Mouse (Mus musculus) cortical plate, adult 2 months (tissue): ENCODE results near the gene Kcnj5.

ENCODE experiments used
- CTCF ChIP-seq: fragments of 200-500 bp; IDR thresholded peaks from 2 replicates; pipeline ENCODE4 v1.5.1; 2011; ENCODE audit warnings: mild to moderate bottlenecking, control low read depth, low read length; ENCODE audit not compliant: insufficient read depth; ENCODE audit errors: extremely low read depth
- POLR2A ChIP-seq: fragments of 200-500 bp; IDR thresholded peaks from 2 replicates; pipeline ENCODE4 v1.6.1; 2011; ENCODE audit warnings: mild to moderate bottlenecking, low read length, control low read depth; ENCODE audit not compliant: insufficient read depth; ENCODE audit errors: extremely low read depth

- no peak for TF ChIP-seq CTCF
- no peak for TF ChIP-seq POLR2A
Measured at GRCm38 (mm10) chr9:32348096-32348495, 3.9 kb upstream of the Kcnj5 start.
